Mouse (Mus musculus) midbrain, embryonic 12.5 days (tissue): ENCODE measurements around the gene Golgb1. TPM values are rescaled to one million over a fixed set of nuclear protein-coding genes. Genes with fewer than 3 reads are reported as not detected.

Source experiments
- ATAC-seq: fragments of 200-750 bp; cut with Nextera tagmentation; 2 replicates; pipeline ENCODE4 v1.8.0; 2017; ENCODE audit warnings: low read depth, moderate TSS enrichment, moderate library complexity; ENCODE audit not compliant: low FRiP score
- H3K27ac ChIP-seq: fragments of 300-500 bp; sonication (generic); replicated peaks from 2 replicates; pipeline ENCODE4 v1.5.1; 2016; ENCODE audit warnings: mild to moderate bottlenecking
- H3K27me3 ChIP-seq: fragments of 300-500 bp; sonication (generic); 2 replicates; pipeline ENCODE4 v1.6.1; 2016; ENCODE audit warnings: mild to moderate bottlenecking
- H3K36me3 ChIP-seq: fragments of 300-500 bp; sonication (generic); 2 replicates; pipeline ENCODE4 v1.6.1; 2016
- H3K4me1 ChIP-seq: fragments of 300-500 bp; sonication (generic); 2 replicates; pipeline ENCODE4 v1.6.1; 2016
- H3K4me2 ChIP-seq: fragments of 300-500 bp; sonication (generic); replicated peaks from 2 replicates; pipeline ENCODE4 v1.6.1; 2016; ENCODE audit warnings: mild to moderate bottlenecking, moderate library complexity
- H3K4me3 ChIP-seq: fragments of 300-500 bp; sonication (generic); 2 replicates; pipeline ENCODE4 v1.5.1; 2016; ENCODE audit warnings: mild to moderate bottlenecking
- H3K9ac ChIP-seq: fragments of 300-500 bp; sonication (generic); replicated peaks from 2 replicates; pipeline ENCODE4 v1.6.1; 2016; ENCODE audit warnings: mild to moderate bottlenecking, moderate library complexity
- H3K9me3 ChIP-seq: fragments of 300-500 bp; sonication (generic); 2 replicates; pipeline ENCODE4 v1.6.1; 2016; ENCODE audit warnings: mild to moderate bottlenecking
- WGBS: fragments of 180-500 bp; shearing (Covaris S2); methylation state at CpG from one replicate; pipeline ENCODE4 v1.1.7; 2016; 5-methylcytosine and 5-hydroxymethylcytosine counted together
- polyA plus RNA-seq: library from polyadenylated mRNA; unstranded; fragments of >200 nt; fragmentation: Nextera tagmentation; extraction: Ambion mirVana; gene quantifications from 2 replicates; pipeline ENCODE4 v1.2.1, GENCODE M21; 2016

The Golgb1 gene
- polyA plus RNA-seq, 1 experiment from 2014 or later: 94.9 TPM

GRCm38 (mm10) chr16:36931976-36932375, 57.0 kb downstream of the Golgb1 start:
- 94% methylated on average over 3 of the region's 3 CpGs for WGBS
- Histone ChIP-seq H3K27ac (no peak overlapping the region), H3K27me3 (no peaks in the 10 kb centered on the region), H3K9ac (no peak overlapping the region), H3K9me3 (no peaks in the 10 kb centered on the region), H3K4me1 (no peaks in the 10 kb centered on the region), H3K4me2 (no peak overlapping the region), H3K4me3 (no peak overlapping the region), H3K36me3 (peaks cover 58% of the 10 kb centered on the region)
- ATAC-seq: no peak

- no peak overlapping the region for H3K4me3 ChIP-seq
- no peaks in the 10 kb centered on the region for H3K27me3 ChIP-seq
- no peak overlapping the region for H3K9ac ChIP-seq
- 87% methylated on average over 6 of the region's 6 CpGs for WGBS
- no peak overlapping the region for H3K4me2 ChIP-seq
- no peaks in the 10 kb centered on the region for H3K4me1 ChIP-seq
- ATAC-seq: no peak
- H3K36me3 ChIP-seq: peaks cover 52% of the 10 kb centered on the region
- H3K27ac ChIP-seq: no peak overlapping the region
- H3K9me3 ChIP-seq: no peaks in the 10 kb centered on the region
Observed at GRCm38 (mm10) chr16:36932546-36932945, 57.6 kb downstream of the Golgb1 start.

GRCm38 (mm10) chr16:36934131-36934840, 59.3 kb downstream of the Golgb1 start:
- Histone ChIP-seq H3K9ac (no peak overlapping the region), H3K27me3 (no peaks in the 10 kb centered on the region), H3K36me3 (peaks cover 35% of the 10 kb centered on the region), H3K27ac (no peak overlapping the region), H3K9me3 (no peaks in the 10 kb centered on the region), H3K4me1 (no peaks in the 10 kb centered on the region), H3K4me2 (no peak overlapping the region), H3K4me3 (no peak overlapping the region)
- no peak for ATAC-seq
- 84% methylated on average over 6 of the region's 6 CpGs for WGBS

GRCm38 (mm10) chr16:36934841-36935620, 60.1 kb downstream of the Golgb1 start, which contains the start of gene Hcls1:
Hcls1 (plus strand) TSS chr16:36934983.
- no peaks in the 10 kb centered on the region for H3K4me1 ChIP-seq
- ATAC-seq: no peak
- no peak within 1 kb of the TSS for H3K27ac ChIP-seq
- 83% methylated on average over 7 of the region's 7 CpGs for WGBS
- no peaks in the 10 kb centered on the region for H3K27me3 ChIP-seq
- no peak within 1 kb of the TSS for H3K9ac ChIP-seq
- no peak within 1 kb of the TSS for H3K4me2 ChIP-seq
- H3K36me3 ChIP-seq: peaks cover 28% of the 10 kb centered on the region
- H3K9me3 ChIP-seq: no peaks in the 10 kb centered on the region
- no peak within 1 kb of the TSS for H3K4me3 ChIP-seq

GRCm38 (mm10) chr16:36935814-36936213, 60.9 kb downstream of the Golgb1 start:
- no peaks in the 10 kb centered on the region for H3K9me3 ChIP-seq
- no peak overlapping the region for H3K4me2 ChIP-seq
- H3K4me3 ChIP-seq: no peak overlapping the region
- H3K27me3 ChIP-seq: no peaks in the 10 kb centered on the region
- WGBS: 86% methylated on average over 3 of the region's 3 CpGs
- no peaks in the 10 kb centered on the region for H3K4me1 ChIP-seq
- H3K36me3 ChIP-seq: peaks cover 23% of the 10 kb centered on the region
- no peak for ATAC-seq
- H3K27ac ChIP-seq: no peak overlapping the region
- H3K9ac ChIP-seq: no peak overlapping the region

GRCm38 (mm10) chr16:36941137-36941727, 66.3 kb downstream of the Golgb1 start:
- Histone ChIP-seq H3K4me2 (no peak overlapping the region), H3K9ac (no peak overlapping the region)

GRCm38 (mm10) chr16:36941895-36942294, 67.0 kb downstream of the Golgb1 start:
- Histone ChIP-seq H3K9me3 (no peaks in the 10 kb centered on the region), H3K4me2 (no peak overlapping the region), H3K27ac (no peak overlapping the region), H3K4me3 (no peak overlapping the region), H3K36me3 (no peaks in the 10 kb centered on the region), H3K9ac (no peak overlapping the region), H3K4me1 (peaks cover 8% of the 10 kb centered on the region), H3K27me3 (no peaks in the 10 kb centered on the region)
- 65% methylated on average over 4 of the region's 4 CpGs for WGBS
- no peak for ATAC-seq

More at GRCm38 (mm10) chr16:36941137-36941727, 66.3 kb downstream of the Golgb1 start:
- 74% methylated on average over 6 of the region's 6 CpGs for WGBS
- Histone ChIP-seq H3K27ac (no peak overlapping the region), H3K9me3 (no peaks in the 10 kb centered on the region), H3K4me1 (peaks cover 8% of the 10 kb centered on the region), H3K27me3 (no peaks in the 10 kb centered on the region), H3K4me3 (no peak overlapping the region), H3K36me3 (no peaks in the 10 kb centered on the region)
- no peak for ATAC-seq

GRCm38 (mm10) chr16:36943591-36943990, 68.7 kb downstream of the Golgb1 start:
- Histone ChIP-seq H3K4me1 (peaks cover 8% of the 10 kb centered on the region), H3K27ac (no peak overlapping the region), H3K9ac (no peak overlapping the region), H3K27me3 (no peaks in the 10 kb centered on the region), H3K4me2 (no peak overlapping the region), H3K4me3 (no peak overlapping the region), H3K9me3 (no peaks in the 10 kb centered on the region), H3K36me3 (no peaks in the 10 kb centered on the region)
- ATAC-seq: no peak
- WGBS: 87% methylated on average over 3 of the region's 3 CpGs

- H3K4me3 ChIP-seq: no peak overlapping the region
- 8% methylated on average over 12 of the region's 12 CpGs for WGBS
- H3K27ac ChIP-seq: 0 out of 2 replicates have a peak overlapping the region, but pooled peaks have one; percentile 4
- H3K4me1 ChIP-seq: peaks cover 11% of the 10 kb centered on the region
- H3K4me2 ChIP-seq: 0 out of 2 replicates have a peak overlapping the region, but pooled peaks have one; percentile 18
- no peaks in the 10 kb centered on the region for H3K27me3 ChIP-seq
- no peak overlapping the region for H3K9ac ChIP-seq
- no peaks in the 10 kb centered on the region for H3K36me3 ChIP-seq
- no peaks in the 10 kb centered on the region for H3K9me3 ChIP-seq
- ATAC-seq: peak; percentile 90
Observed at GRCm38 (mm10) chr16:36944895-36945424, 70.0 kb downstream of the Golgb1 start.

GRCm38 (mm10) chr16:36946459-36947159, 71.7 kb downstream of the Golgb1 start:
- H3K9ac ChIP-seq: no peak overlapping the region
- H3K4me3 ChIP-seq: no peak overlapping the region
- H3K4me2 ChIP-seq: no peak overlapping the region
- no peaks in the 10 kb centered on the region for H3K27me3 ChIP-seq
- no peaks in the 10 kb centered on the region for H3K9me3 ChIP-seq
- no peaks in the 10 kb centered on the region for H3K36me3 ChIP-seq
- no peak for ATAC-seq
- 86% methylated on average over 8 of the region's 8 CpGs for WGBS
- H3K27ac ChIP-seq: no peak overlapping the region
- peaks cover 12% of the 10 kb centered on the region for H3K4me1 ChIP-seq

GRCm38 (mm10) chr16:36947646-36948197, 72.8 kb downstream of the Golgb1 start:
- peaks cover 9% of the 10 kb centered on the region for H3K4me1 ChIP-seq
- ATAC-seq: no peak
- no peak overlapping the region for H3K9ac ChIP-seq
- H3K27me3 ChIP-seq: no peaks in the 10 kb centered on the region
- H3K27ac ChIP-seq: no peak overlapping the region
- no peak overlapping the region for H3K4me3 ChIP-seq
- no peaks in the 10 kb centered on the region for H3K36me3 ChIP-seq
- WGBS: 51% methylated on average over 4 of the region's 4 CpGs
- H3K9me3 ChIP-seq: no peaks in the 10 kb centered on the region
- H3K4me2 ChIP-seq: no peak overlapping the region
